Mouse (Mus musculus) cerebral cortex, adult 2 months (tissue): ENCODE data around the gene Fam178b.

ENCODE experiments used
- WGBS: fragments of 180-500 bp; shearing (Covaris S2); methylation state at CpG from one replicate; pipeline ENCODE4 v1.1.7; 2018; 5-methylcytosine and 5-hydroxymethylcytosine counted together

Gene Fam178b

DNA sequence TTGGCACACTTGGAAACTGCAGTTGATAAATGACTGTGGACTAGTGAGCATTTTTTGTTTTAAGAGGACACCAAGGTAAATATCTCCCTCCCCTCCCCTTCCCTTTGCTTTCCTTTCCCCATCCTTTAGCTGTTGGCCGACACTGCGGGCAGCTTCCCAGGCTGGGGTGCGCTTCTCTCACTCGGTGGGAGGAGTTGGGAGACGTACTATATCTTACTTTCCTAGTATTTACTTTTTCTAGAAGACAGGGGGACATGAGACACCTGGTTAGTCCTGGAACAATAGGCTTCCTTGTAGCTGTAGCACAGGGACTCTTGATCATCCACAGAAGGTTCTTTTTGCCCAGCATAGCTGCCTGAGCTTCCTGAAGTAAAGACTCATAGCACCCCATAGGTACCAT lies 158.9 kb downstream of the Fam178b start:
- 87% methylated on average over 5 of the region's 5 CpGs for WGBS

DNA sequence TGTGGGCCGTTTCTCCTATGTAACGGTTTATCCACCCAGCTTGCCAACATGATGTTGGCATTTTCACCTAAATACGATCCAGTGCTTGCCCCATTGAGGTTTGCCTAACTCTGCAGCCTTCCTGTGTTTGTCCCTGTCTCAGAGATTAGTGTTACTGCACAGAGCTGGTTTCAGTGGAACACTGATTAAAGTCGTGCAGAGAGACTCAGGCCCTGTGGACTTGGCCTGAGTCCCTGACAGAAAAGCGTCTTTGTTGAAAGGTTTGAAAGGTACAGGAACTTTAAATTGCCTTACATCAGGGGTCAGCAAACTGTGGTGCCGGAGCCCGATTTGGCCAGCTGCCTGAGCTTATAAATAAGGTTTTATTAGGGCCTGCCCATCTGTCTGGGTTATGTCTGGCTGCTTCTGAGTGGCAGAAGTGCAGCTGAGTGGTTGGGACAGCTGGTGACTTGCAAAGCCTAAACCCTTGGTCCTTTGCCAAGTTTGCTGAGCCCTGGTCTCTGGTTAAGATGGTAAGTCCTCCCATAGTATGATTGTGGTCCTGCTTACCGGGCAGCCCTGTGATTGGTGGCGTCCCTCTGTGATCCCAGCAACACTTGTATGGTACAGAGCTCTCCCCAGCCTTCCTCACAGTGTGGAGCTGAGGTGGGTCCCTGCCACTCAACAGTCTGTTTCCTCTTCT lies 159.5 kb downstream of the Fam178b start:
- 52% methylated on average over 9 of the region's 9 CpGs for WGBS

DNA sequence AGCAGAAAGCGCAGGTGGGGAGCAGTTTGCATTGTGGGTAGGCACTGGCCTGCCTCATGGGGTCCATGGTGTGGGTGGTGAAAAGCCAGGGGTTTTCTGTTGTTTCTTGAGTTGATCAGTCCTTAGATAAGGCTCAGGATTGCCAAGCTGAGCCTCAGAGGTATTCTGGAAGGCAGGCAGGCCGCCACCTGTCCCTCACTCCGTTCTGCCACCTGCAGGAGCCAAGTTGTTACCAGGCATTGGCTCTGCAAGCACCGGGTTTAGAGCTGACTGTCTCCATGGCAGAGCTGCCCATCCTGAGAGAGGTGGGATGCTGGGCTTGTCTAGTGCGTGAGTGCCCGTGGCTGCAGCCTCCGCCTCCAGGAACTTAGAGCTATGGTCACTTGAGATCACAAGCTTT lies 160.8 kb downstream of the Fam178b start:
- WGBS = 84% methylated on average over 7 of the region's 7 CpGs

DNA sequence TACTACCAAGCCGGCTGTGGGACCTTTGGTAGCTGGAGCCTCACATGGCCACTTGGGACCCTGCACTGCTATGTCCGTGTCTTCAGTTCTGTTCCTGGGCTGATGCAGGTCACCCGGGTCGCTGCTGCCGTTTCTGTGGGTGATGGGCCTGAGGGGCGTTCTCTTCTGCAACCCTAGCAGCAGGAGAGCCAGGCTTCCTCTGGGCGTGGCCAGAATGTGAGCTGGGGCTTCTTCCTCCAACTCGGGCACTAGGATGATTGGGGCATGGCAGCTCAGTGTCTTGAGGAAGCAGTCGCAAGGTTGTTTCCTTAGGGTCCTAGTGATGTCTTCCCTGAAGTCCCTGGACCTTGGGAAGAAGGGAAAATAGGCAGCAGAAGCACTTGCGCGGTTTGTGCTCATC lies 163.4 kb downstream of the Fam178b start:
- WGBS = 85% methylated on average over 11 of the region's 11 CpGs

DNA sequence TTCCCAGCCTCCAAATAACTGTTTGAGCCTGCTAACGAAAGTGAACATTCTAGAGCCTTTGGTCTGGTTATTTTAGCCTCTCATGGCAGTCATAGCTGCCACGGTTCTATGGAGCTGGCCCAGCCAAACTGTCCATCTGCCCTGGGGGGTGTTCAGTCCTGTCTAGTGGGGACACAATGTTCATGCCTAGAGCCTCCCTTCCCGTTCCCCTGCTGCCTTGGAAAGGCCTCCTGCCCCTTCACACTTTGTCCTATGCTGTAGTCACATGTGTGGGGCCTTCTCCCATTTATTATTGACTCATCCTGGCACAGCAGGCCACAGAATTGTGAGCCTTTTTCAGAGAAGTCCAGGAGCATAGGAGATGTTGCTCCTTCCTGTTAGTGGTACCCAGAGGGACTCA lies 164.7 kb downstream of the Fam178b start:
- WGBS = 56% methylated on average over 3 of the region's 3 CpGs

DNA sequence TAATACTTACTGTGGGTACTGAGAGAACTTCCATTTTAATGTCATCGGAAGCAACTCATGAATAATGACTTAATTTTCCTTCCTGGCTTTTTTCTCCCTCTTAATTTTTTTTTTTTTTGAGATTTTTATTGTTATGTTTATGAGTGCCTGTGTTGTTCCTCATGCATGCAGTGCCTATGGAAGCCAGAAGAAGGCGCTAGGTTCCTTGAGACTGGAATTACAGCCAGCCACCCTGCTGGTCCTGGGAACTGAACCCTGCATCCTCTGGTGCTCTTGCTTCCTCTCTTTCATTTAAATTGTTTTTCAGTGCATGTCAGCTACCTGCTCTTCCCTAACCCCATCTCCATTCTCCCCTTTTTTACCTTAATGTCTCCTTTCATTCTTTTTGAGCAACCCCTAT lies 169.3 kb downstream of the Fam178b start:
- 33% methylated on average over 2 of the region's 2 CpGs for WGBS

DNA sequence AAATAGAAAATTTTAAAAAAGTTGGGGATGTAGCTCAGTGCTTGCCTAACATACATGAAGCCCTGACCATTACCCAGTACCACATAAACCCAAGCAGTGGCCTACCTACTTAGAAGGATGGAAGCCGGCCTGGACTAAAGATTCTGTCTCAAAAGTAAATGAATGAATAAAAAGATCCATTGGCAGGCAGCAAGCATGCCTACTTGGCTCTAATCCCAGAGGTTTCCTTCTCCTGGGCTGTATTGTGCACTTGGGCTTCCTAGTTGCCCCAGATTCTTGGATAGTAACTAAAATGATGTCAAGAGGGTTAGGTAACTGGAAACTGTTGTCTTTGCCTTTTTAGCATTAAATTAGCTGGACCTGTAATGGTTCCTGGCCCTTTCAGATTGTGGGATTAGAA lies 169.7 kb downstream of the Fam178b start:
- WGBS = 3% methylated on average over 1 of the region's 1 CpGs

DNA sequence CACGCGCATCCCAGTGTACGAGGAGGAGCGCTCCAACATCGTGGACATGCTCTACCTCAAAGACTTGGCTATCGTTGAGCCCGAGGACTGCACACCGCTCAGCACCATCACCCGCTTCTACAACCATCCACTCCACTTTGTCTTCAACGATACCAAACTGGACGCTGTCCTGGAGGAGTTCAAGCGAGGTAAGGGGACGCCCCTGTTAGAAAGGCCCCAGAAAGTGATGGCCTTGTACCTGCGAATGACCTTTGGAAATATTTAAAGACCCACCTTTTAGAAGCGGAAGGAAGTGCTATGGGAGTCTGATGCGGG lies 170.1 kb downstream of the Fam178b start:
- WGBS = 3% methylated on average over 16 of the region's 16 CpGs
